Mouse (Mus musculus): ENCODE measurements around the gene Smyd2.

Smyd2 gene

GRCm38 (mm10) chr1:189916422-189917125 is 5.6 kb downstream of the Smyd2 start:
- no peak for DNase-seq

- DNase-seq = no peak
Measured at GRCm38 (mm10) chr1:189913093-189913760, 8.9 kb downstream of the Smyd2 start.

- DNase-seq = peak; percentile 91
Measured at GRCm38 (mm10) chr1:189910685-189911345, 11.3 kb downstream of the Smyd2 start.

GRCm38 (mm10) chr1:189903169-189903568 is 19.0 kb downstream of the Smyd2 start:
- DNase-seq = no peak

- DNase-seq = no peak
Measured at GRCm38 (mm10) chr1:189902413-189902812, 19.8 kb downstream of the Smyd2 start.

GRCm38 (mm10) chr1:189899526-189899925 is 22.6 kb downstream of the Smyd2 start:
- no peak for DNase-seq

GRCm38 (mm10) chr1:189898708-189899107 is 23.5 kb downstream of the Smyd2 start:
- no peak for DNase-seq

GRCm38 (mm10) chr1:189897861-189898260 is 24.3 kb downstream of the Smyd2 start:
- no peak for DNase-seq

GRCm38 (mm10) chr1:189894191-189894590 is 28.0 kb downstream of the Smyd2 start:
- DNase-seq = no peak

- no peak for DNase-seq
Measured at GRCm38 (mm10) chr1:189888749-189889148, 33.4 kb downstream of the Smyd2 start.

GRCm38 (mm10) chr1:189887518-189887917 is 34.6 kb downstream of the Smyd2 start:
- peak; percentile 76 for DNase-seq

GRCm38 (mm10) chr1:189885975-189886374 is 36.2 kb downstream of the Smyd2 start:
- no peak for DNase-seq

- DNase-seq = no peak
Measured at GRCm38 (mm10) chr1:189884951-189885350, 37.2 kb downstream of the Smyd2 start.

GRCm38 (mm10) chr1:189883531-189884170 is 38.5 kb downstream of the Smyd2 start:
- DNase-seq = peak; percentile 75

GRCm38 (mm10) chr1:189882886-189883285 is 39.3 kb downstream of the Smyd2 start:
- peak; percentile 56 for DNase-seq

- DNase-seq = no peak
Measured at GRCm38 (mm10) chr1:189880745-189881144, 41.4 kb downstream of the Smyd2 start.

- DNase-seq = peak; percentile 70
Measured at GRCm38 (mm10) chr1:189879965-189880364, 42.2 kb downstream of the Smyd2 start.

- peak; percentile 45 for DNase-seq
Measured at GRCm38 (mm10) chr1:189879212-189879611, 43.0 kb downstream of the Smyd2 start.

GRCm38 (mm10) chr1:189876162-189876561 is 46.0 kb downstream of the Smyd2 start:
- DNase-seq = no peak

GRCm38 (mm10) chr1:189875439-189875861 is 46.7 kb downstream of the Smyd2 start:
- DNase-seq = peak; percentile 34

- DNase-seq = no peak
Measured at GRCm38 (mm10) chr1:189873591-189873990, 48.6 kb downstream of the Smyd2 start.

- DNase-seq = no peak
Measured at GRCm38 (mm10) chr1:189872050-189872449, 50.1 kb downstream of the Smyd2 start.

GRCm38 (mm10) chr1:189871625-189872024 is 50.5 kb downstream of the Smyd2 start:
- DNase-seq = no peak
